Comparison of ENCODE assay signal across 13 mouse cellular contexts in genomic region chr9:106318074-106318473, GRCm38 (mm10). TPM values are rescaled to one million over a fixed set of nuclear protein-coding genes. Genes with fewer than 3 reads are reported as not detected.
A peak's percentile ranks its signal among the peaks of the same experiment; 100 is the strongest.
DNase-seq lines count a peak whose midpoint lies in the region; ATAC-seq and TF ChIP-seq lines count a peak whose summit lies in the region.
"Had no signal": no experiment of that assay in that cellular context is flagged by ENCODE, and none has a peak within 500 bp of the region (broad histone marks: within the 10 kb centered on the region; RNA-seq: fewer than 3 reads in every experiment).

No protein-coding gene starts in this region.

- no peak overlapping the region for H3K9ac ChIP-seq in forebrain, embryonic 15.5 days (replicated peaks)
- no peak overlapping the region for H3K9ac ChIP-seq in forebrain, embryonic 12.5 days
- H3K9ac ChIP-seq: liver, embryonic 15.5 days; stomach, embryonic 15.5 days had no signal

- no peak for TF ChIP-seq POLR2A in kidney, adult 2 months (IDR thresholded peaks at IDR 0.05; ENCODE audit: low read depth, low read length)

- no peak for DNase-seq in left cerebral cortex, adult 2 months (ENCODE audit: extremely low spot score in 1 of 2, low spot score in 2 of 2)
- no peak for DNase-seq in left cerebral cortex, adult 18-20 months (ENCODE audit: low spot score in 2 of 2)
- DNase-seq in brain, adult 2 months (ENCODE audit: low read depth, low spot score), result peak; percentile 71
- peak; percentile 12 for DNase-seq in induced T-regulatory cell, adult 2 months (ENCODE audit: low read depth)
- no peak for DNase-seq in kidney, adult 2 months
- no peak for DNase-seq in spleen, adult 18-20 months
- DNase-seq: adrenal gland, postnatal 14 days; cerebellum, postnatal 10 days; kidney, adult 8-10 months had no signal

- no peaks in the 10 kb centered on the region for H3K9me3 ChIP-seq in forebrain, embryonic 15.5 days
- H3K9me3 ChIP-seq in forebrain, embryonic 12.5 days, result no peaks in the 10 kb centered on the region
- H3K9me3 ChIP-seq: liver, embryonic 15.5 days; stomach, embryonic 15.5 days had no signal

- no peaks in the 10 kb centered on the region for H3K36me3 ChIP-seq in forebrain, embryonic 15.5 days
- H3K36me3 ChIP-seq in forebrain, embryonic 12.5 days (replicated peaks), result no peaks in the 10 kb centered on the region
- H3K36me3 ChIP-seq in kidney, adult 2 months (ENCODE audit: control insufficient read depth, insufficient read depth, low read length), result no peaks in the 10 kb centered on the region
- H3K36me3 ChIP-seq: liver, embryonic 15.5 days; stomach, embryonic 15.5 days had no signal

- peak; percentile 71 for ATAC-seq in forebrain, embryonic 15.5 days (replicated peaks)
- ATAC-seq in forebrain, embryonic 12.5 days (ENCODE audit: low FRiP score), result no peak

- intact Hi-C loops in left cerebral cortex, adult 2 months (cut with DNase I), result no loop called here

- H3K4me3 ChIP-seq in forebrain, embryonic 15.5 days, result no peak overlapping the region
- H3K4me3 ChIP-seq in forebrain, embryonic 12.5 days (replicated peaks), result no peak overlapping the region
- H3K4me3 ChIP-seq in left cerebral cortex, adult 2 months, result no peak overlapping the region
- no peak overlapping the region for H3K4me3 ChIP-seq in kidney, adult 2 months (ENCODE audit: insufficient read depth, low read depth, low read length)
- H3K4me3 ChIP-seq: liver, embryonic 15.5 days; stomach, embryonic 15.5 days had no signal

- no peaks in the 10 kb centered on the region for H3K27me3 ChIP-seq in forebrain, embryonic 15.5 days
- H3K27me3 ChIP-seq in forebrain, embryonic 12.5 days, result no peaks in the 10 kb centered on the region
- no peaks in the 10 kb centered on the region for H3K27me3 ChIP-seq in kidney, adult 2 months (replicated peaks; ENCODE audit: control insufficient read depth, insufficient read depth, low read length)
- H3K27me3 ChIP-seq: liver, embryonic 15.5 days; stomach, embryonic 15.5 days had no signal

- H3K4me2 ChIP-seq in forebrain, embryonic 15.5 days (replicated peaks), result no peak overlapping the region
- H3K4me2 ChIP-seq in forebrain, embryonic 12.5 days, result no peak overlapping the region
- H3K4me2 ChIP-seq: liver, embryonic 15.5 days; stomach, embryonic 15.5 days had no signal

- peaks cover 6% of the 10 kb centered on the region for H3K4me1 ChIP-seq in forebrain, embryonic 15.5 days
- peaks cover 4% of the 10 kb centered on the region; the same call in 1 of the 2 replicates for H3K4me1 ChIP-seq in forebrain, embryonic 12.5 days
- H3K4me1 ChIP-seq in kidney, adult 2 months (ENCODE audit: control insufficient read depth, insufficient read depth, low read length), result peaks cover 10% of the 10 kb centered on the region

- WGBS in forebrain, embryonic 15.5 days, result 74% methylated on average over 2 of the region's 2 CpGs
- WGBS in forebrain, embryonic 12.5 days, result 71% methylated on average over 2 of the region's 2 CpGs
- WGBS in kidney, adult 2 months, result 91% methylated on average over 2 of the region's 2 CpGs

- H3K27ac ChIP-seq in forebrain, embryonic 15.5 days (replicated peaks), result peak overlapping the region; percentile 74
- H3K27ac ChIP-seq in forebrain, embryonic 12.5 days, result no peak overlapping the region
- peak overlapping the region; percentile 84 for H3K27ac ChIP-seq in left cerebral cortex, adult 2 months
- no peak overlapping the region for H3K27ac ChIP-seq in kidney, adult 2 months (ENCODE audit: insufficient read depth, low read depth, low read length)
- H3K27ac ChIP-seq: liver, embryonic 15.5 days; stomach, embryonic 15.5 days had no signal

- TF ChIP-seq CTCF in left cerebral cortex, adult 2 months (IDR thresholded peaks at IDR 0.05), result no peak
- no peak for TF ChIP-seq CTCF in kidney, adult 2 months (conservative IDR thresholded peaks at IDR 0.05; ENCODE audit: insufficient read depth, insufficient read length, low read depth, low read length)

RNA-seq across cellular contexts. Expression of gene Poc1a, which starts 37.2 kb away (rescaled TPM):
- 13.1 and 13.4 TPM in 2 replicates for polyA plus RNA-seq in forebrain, embryonic 15.5 days (2015; fragmentation: Nextera tagmentation; extraction: Ambion mirVana)
- polyA plus RNA-seq in forebrain, embryonic 12.5 days (2016; fragmentation: Nextera tagmentation; extraction: Ambion mirVana), result 23.4 and 23.8 TPM in 2 replicates
- total RNA-seq in left cerebral cortex, adult 2 months (2021), result 10 to 100 TPM; 18.6 to 19.6 TPM
- 10 to 100 TPM; 14.8 to 16.1 TPM for total RNA-seq in left cerebral cortex, adult 18-20 months (2021)
- 5.8 and 6.1 TPM in 2 replicates for polyA plus RNA-seq in kidney, adult 2 months (2012; rRNA removed)

RNA-seq across cellular contexts. Expression of gene Dusp7, which starts 50.4 kb away (rescaled TPM):
- 9.2 and 10.4 TPM in 2 replicates for polyA plus RNA-seq in forebrain, embryonic 15.5 days (2015; fragmentation: Nextera tagmentation; extraction: Ambion mirVana)
- 12.1 and 16.3 TPM in 2 replicates for polyA plus RNA-seq in forebrain, embryonic 12.5 days (2016; fragmentation: Nextera tagmentation; extraction: Ambion mirVana)
- 100 to 1,000 TPM; 105 to 115 TPM for total RNA-seq in left cerebral cortex, adult 2 months (2021)
- 100 to 1,000 TPM; 106 to 111 TPM for total RNA-seq in left cerebral cortex, adult 18-20 months (2021)
- polyA plus RNA-seq in kidney, adult 2 months (2012; rRNA removed), result 38.8 and 44.1 TPM in 2 replicates

Comparison
In these comparisons a context has a peak if more than half of its experiments do, and no peak if none do; other contexts are left out.
1. H3K27ac ChIP-seq: peak in forebrain, embryonic 15.5 days (single experiment) and left cerebral cortex, adult 2 months (single experiment); none in forebrain, embryonic 12.5 days (single experiment) and kidney, adult 2 months (single experiment).
2. DNase-seq: peak in brain, adult 2 months (single experiment) and induced T-regulatory cell, adult 2 months (single experiment); none in left cerebral cortex, adult 2 months (0 of 2), left cerebral cortex, adult 18-20 months (0 of 2), kidney, adult 2 months (single experiment) and spleen, adult 18-20 months (0 of 2).